Mouse (Mus musculus): ENCODE measurements around the gene Vamp2.

- TF ChIP-seq CTCF (IDR thresholded peaks at IDR 0.05; ENCODE audit: low read depth) (no peak), EP300 (IDR thresholded peaks at IDR 0.05; ENCODE audit: low read depth) (no peak)
These were observed 7.4 kb downstream of the Vamp2 start for GRCm38 (mm10) chr11:69095511-69096231.
